Mouse (Mus musculus): ENCODE data around the gene Mecom. TPM values are rescaled to one million over a fixed set of nuclear protein-coding genes. Genes with fewer than 3 reads are reported as not detected.

Mecom gene
- polyA plus RNA-seq, 1 experiment, result not detected

- TF ChIP-seq GATA1 (IDR thresholded peaks at IDR 0.05; ENCODE audit: low read length), result no peak
These were observed 28.4 kb downstream of the Mecom start for GRCm38 (mm10) chr3:30519425-30519824.

GRCm38 (mm10) chr3:30515795-30516170, 32.0 kb downstream of the Mecom start:
- TF ChIP-seq GATA1 (IDR thresholded peaks at IDR 0.05; ENCODE audit: low read length), result no peak

DNA sequence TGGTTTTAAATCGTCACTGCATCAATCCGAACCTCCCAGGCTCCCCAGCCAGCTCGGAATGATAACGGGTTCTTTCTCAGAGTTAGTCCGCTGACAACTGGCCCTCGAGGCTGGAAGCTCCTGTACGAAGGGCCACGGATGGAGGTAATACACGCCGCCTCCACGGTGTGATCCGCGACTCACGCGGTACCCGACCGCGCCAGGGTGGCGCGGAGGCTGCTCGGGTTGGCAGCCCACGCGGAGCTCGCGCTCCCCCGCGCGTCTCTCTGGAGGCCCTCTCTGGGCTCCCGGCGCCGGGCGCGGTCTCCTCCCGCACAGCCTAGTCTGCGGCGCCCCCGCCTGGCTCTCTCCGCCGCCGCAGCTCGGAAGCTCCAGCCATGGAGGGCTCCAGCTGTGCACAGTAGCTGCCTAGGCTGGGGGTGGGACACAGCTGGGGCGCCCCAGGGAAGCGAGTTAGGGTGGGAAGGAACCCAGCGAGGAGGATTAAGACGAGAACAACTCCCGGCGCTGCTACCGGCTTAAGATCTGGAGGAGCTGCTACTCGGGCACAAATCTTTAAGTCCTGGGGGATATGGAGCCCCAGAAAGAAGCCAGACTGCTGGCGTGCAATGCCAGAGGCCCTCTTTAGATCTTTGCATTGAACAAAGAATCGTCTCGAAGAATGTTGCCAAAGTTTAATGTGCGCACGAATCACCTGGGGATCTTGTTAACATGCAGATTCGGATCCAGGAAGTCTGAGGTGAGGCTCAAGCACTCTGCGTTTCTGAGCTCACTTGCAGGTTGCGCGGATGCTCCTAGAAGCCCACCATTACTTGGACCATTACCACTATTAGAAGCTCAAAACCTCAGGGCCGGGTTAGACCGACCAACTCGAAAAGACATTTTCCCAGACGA, 32.7 kb downstream of the Mecom start:
- no peak for TF ChIP-seq GATA1 (IDR thresholded peaks at IDR 0.05; ENCODE audit: low read length)

DNA sequence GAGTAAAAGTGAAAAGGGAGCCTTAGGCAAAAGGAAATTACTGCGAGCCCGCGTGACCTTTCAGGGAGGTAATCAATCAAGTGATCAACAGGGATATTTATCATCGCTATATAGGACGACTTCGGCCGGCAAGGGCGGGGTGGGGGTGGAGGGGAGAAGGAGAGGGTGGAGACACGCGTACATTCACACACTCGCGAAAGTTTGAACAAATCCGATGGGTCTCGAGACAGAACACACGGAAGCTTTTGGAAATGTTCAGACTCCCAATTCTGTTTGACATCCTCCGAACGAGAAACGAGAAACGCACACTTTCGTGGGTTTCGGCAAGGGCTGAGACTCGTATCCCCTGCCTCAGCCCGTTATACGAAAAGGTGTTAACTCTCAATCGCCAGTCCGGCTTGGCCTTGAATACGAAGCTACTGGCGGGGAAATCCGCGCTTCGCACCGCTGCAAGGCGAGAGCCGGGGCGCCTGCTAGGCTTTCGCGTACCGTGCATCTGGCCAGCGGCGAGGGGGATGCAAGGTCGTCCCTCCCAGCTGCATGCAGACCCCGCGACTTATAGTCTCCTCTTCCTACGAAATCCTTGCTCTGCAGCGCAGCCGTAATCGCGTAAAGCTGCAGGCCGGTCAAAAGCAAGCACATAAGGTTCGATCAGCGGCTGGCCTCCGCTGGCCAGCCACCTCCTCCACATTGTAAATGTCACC, 33.6 kb downstream of the Mecom start:
- TF ChIP-seq GATA1 (IDR thresholded peaks at IDR 0.05; ENCODE audit: low read length), result no peak

DNA sequence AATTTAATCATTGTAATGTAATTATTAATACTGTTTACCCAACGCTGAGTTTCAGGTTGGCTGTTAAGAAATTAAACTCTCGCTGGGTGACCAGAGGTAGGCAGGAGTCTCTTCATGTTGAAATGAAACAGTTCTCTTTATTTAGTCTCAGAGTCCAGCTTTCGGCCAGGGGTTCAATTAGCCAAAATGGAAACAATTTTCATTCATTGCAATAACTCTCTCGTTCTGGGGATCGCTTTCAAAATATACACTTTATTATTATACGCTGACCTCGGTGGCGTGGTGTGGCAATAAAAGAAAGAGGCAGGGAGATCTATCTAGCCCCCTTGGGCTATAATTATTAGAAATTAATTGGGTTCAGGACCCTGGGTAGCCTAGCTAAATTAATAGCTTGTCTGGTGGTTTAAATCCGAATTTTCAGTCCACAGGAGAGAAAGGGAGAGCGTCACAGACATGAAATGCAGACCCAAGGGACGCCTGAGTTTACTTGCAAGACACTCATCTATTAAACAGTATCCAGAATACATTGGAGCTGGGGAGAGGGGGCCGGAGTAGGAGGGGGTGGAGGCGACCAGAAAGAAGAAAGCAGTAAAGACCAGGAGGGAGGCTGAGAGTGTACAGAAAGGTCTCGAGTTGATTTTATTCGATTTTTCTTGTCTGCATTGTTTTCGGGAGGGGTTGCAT, 34.4 kb downstream of the Mecom start:
- TF ChIP-seq GATA1 (IDR thresholded peaks at IDR 0.05; ENCODE audit: low read length), result no peak

DNA sequence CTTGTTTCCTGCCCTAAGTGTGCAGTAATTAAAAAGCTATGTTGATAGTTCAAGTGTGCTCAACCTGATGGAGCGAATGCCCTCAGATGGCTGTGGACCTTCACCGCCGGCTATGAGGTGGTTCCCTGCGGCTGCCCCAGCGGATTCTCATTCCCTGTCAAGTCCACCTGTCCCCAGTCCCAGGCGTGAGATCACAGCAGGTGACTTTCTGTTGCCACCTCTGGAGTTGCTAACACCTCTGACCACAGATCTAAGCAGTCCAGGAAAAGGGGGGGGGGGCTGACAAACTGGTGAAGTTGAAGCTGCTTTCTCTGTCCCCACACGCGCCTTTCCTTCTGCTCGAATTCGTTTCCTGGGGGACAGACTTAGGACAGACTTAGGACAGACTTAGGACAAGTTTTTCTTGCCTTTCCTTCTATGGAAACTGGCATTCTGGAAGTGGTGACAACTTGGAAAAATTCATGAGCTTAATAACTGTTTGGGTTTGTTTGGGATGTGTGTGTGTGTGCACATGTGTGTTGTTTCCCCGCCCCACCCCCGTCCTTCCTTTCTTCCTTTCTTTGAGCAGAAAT, 35.3 kb downstream of the Mecom start:
- TF ChIP-seq GATA1 (IDR thresholded peaks at IDR 0.05; ENCODE audit: low read length), result no peak

DNA sequence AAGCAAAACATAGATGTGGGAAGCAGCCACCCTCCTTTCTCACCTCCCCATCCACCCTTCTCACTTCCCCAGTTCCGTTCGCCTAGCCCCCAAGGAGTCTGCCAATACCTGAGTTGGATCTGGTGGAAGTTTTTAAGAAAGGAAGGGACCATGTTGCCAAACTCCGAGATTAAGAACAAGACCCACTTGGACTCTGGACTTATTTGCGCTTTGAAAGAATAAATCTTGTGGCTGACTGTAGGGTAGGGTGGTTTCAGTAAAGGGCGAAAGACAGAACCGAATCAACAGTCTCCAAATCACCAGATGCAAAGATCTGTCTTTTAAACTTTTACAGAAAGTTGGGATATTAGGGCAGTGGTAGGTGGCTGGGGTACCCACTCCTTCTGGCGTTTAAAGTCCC, 36.0 kb downstream of the Mecom start:
- no peak for TF ChIP-seq GATA1 (IDR thresholded peaks at IDR 0.05; ENCODE audit: low read length)

DNA sequence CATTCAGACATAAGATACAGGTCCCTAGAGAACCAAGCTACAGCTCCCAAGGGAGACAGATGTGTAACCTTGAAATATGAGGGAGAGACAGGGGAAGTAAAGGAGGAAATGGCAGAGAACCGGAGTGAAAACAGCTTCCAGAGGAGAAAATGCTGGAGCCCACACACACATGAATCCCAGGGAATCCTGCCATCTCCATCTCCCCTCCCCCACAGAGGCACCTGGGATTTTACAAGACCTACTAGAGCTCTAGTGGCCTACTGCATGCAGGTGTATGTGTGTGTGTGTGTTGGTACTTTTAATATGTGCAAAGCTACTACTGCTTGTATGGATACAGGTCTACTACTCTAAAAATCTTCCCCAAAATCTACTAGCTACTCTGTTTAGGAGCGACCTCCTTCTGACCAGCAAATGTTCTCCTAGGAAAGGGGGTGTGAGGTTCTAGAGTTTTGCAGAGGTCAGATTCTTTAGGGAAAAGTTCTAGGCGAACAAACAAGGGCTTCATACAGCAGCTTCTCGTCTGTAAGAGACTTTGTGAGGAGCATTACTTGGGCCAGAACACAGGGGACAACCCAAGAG, 36.7 kb downstream of the Mecom start:
- no peak for TF ChIP-seq GATA1 (IDR thresholded peaks at IDR 0.05; ENCODE audit: low read length)

- no peak for TF ChIP-seq GATA1 (IDR thresholded peaks at IDR 0.05; ENCODE audit: low read length)
These were observed 37.2 kb downstream of the Mecom start for GRCm38 (mm10) chr3:30510646-30511045.

DNA sequence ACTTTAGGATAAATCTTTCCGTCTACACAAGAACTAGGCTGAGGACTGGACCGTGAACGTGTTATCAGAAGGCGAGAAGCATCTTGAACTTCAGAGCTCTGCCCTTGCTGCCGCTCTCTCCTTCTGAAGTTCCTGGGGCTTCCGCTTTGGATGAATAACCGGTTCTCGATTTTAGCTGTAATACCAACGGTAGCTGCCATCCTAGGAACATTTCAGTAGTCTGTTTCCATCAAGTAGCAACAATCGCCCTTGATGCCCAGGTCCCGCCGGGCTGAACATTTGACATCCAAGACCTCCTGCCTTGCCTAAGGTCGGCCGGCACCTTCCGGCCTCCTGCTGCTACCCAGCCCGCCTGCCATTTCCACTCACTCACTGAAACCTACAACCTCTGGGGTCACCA, 37.7 kb downstream of the Mecom start:
- TF ChIP-seq GATA1 (IDR thresholded peaks at IDR 0.05; ENCODE audit: low read length), result no peak

- TF ChIP-seq GATA1 (IDR thresholded peaks at IDR 0.05; ENCODE audit: low read length), result no peak
These were observed 38.6 kb downstream of the Mecom start for GRCm38 (mm10) chr3:30508930-30509910.

DNA sequence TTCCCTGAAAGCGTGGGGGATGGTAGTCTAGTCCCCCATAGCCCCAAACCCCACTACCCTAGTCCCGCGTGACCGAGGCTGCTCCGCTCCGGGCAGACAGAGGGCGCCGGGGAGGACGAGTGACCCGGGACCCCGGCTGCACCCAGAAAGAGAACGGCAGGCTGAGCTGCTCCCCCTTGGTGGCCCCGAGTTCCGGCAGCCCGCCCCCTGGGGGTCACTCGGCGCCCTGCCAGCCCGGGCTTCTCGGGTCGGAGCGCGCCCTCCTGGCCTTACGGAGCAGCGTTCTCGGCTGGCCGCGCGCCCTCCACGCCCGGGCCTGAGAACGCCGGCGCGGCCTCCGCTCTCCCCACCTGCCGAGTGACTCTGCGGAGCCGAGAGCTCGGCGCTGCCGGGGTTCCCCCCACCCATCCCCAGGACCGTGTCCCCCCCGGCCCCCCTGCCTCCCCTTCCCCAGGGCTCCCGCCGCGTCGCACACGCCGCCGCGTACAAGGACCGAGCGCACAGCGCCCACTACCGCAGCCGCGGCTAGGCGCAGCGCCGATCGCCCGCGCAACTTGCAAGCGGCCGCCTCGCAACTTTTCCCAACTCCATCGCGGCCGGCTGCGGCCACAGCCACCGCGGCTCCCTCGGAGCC, 39.4 kb downstream of the Mecom start:
- TF ChIP-seq GATA1 (IDR thresholded peaks at IDR 0.05; ENCODE audit: low read length), result no peak

DNA sequence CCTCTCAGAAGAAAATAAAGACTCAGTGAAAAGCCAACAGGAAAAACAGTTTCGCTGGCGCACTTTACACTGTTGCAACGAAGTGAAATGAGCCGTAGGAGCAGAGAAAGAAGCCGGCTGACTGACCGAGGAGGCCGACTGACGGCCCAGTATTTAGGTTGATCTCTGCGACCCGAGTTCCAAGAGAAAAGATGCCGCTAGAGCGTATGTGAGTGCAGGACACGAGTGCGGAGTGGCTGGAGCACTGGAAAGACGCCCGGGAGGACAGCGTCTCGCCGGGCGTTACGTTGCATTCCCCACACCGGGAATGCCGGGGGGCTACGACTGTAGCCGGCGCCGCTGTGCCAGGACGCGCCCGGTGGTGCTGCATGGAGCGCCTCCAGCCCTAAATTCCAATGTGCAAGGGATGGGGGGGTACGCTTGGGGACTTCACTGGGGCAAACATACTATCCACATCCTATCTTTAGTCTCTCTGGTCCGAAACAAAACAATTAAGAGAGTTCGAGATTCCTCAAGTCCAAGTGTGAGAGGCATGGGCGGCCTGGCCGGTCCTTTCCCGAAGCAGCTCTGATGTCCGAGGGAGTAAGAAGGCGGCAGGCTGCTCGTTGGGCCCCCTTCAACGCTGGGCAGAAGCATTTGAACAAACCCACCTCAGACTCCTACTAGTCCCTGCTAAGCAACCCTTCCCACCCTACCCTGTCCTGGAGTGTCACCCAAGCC, 40.1 kb downstream of the Mecom start:
- no peak for TF ChIP-seq GATA1 (IDR thresholded peaks at IDR 0.05; ENCODE audit: low read length)
